Mouse (Mus musculus): ENCODE measurements around the gene Taf6l. TPM values are rescaled to one million over a fixed set of nuclear protein-coding genes. Genes with fewer than 3 reads are reported as not detected.
"Not testable (repeated sequence)": the region's sequence is repeated elsewhere in the genome, so short reads cannot be mapped to it uniquely, and the experiment has no call there.

The Taf6l gene
- polyA plus RNA-seq, 1 experiment from 2014 or later: 18.2 TPM

DNA sequence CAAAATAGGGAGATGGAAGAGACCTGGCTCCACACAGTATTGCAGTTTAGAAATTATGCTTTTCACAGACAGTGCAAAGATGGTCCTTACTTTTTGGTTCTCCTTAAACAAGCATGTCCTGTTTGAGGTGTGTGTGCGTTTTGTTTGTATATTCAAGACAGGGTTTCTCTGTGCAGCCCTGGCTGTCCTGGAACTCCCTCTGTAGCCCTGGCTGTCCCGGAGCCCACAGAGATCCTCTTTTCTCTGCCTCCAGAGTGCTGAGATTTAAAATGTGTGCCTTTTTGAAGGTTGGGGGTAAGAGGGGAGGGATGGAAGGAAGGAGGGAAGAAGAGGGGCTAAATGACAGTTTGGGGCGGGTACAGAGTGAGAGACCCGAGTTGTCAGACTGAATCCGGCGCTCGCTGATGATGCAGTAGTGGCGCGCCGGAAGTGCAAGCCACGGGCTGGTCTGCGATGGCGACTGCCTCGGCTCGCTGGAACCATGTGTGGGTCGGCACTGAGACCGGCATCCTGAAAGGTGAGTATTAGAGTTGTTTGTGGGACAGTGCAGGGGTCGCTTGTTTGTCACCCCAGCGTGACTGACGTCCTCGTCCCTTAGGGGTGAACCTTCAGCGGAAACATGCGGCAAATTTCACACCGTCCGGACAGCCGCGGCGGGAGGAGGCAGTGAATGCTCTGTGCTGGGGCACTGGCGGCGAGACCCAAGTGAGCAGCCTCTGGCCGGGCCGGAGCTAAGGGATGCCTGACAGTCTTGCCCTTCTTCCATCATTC is 50.6 kb downstream of the Taf6l start, which contains the start of gene Wdr74:
Gene Wdr74, plus strand, starts transcription at position 439 of the 771 bp plus-strand sequence.
- H3K9me3 ChIP-seq: no peaks in the 10 kb centered on the region
- 0 out of 2 replicates have a peak, but pooled peaks cover 4% of the 10 kb centered on the region for H3K27me3 ChIP-seq (replicated peaks)
- peak within 1 kb of the TSS; percentile 93 for H3K4me2 ChIP-seq
- peak within 1 kb of the TSS; percentile 92 for H3K9ac ChIP-seq
- WGBS: under 1% methylated on average over 32 of the region's 32 CpGs
- peaks cover 30% of the 10 kb centered on the region for H3K36me3 ChIP-seq
- peak; percentile 80 for ATAC-seq (ENCODE audit: extremely low read depth, insufficient number of reproducible peaks, low FRiP score, low TSS enrichment)
- H3K27ac ChIP-seq (replicated peaks): peak within 1 kb of the TSS; percentile 74
- peaks cover 13% of the 10 kb centered on the region for H3K4me1 ChIP-seq
- peak within 1 kb of the TSS; percentile 96 for H3K4me3 ChIP-seq

GRCm38 (mm10) chr19:8734334-8734733 is 51.9 kb downstream of the Taf6l start:
- Histone ChIP-seq H3K36me3 (peaks cover 18% of the 10 kb centered on the region), H3K9me3 (no peaks in the 10 kb centered on the region), H3K27ac (replicated peaks) (no peak overlapping the region), H3K4me1 (peaks cover 9% of the 10 kb centered on the region), H3K4me2 (no peak overlapping the region), H3K27me3 (replicated peaks) (0 out of 2 replicates have a peak, but pooled peaks cover 4% of the 10 kb centered on the region), H3K9ac (no peak overlapping the region), H3K4me3 (no peak overlapping the region)
- ATAC-seq (ENCODE audit: extremely low read depth, insufficient number of reproducible peaks, low FRiP score, low TSS enrichment): no peak
- 55% methylated on average over 3 of the region's 3 CpGs for WGBS

DNA sequence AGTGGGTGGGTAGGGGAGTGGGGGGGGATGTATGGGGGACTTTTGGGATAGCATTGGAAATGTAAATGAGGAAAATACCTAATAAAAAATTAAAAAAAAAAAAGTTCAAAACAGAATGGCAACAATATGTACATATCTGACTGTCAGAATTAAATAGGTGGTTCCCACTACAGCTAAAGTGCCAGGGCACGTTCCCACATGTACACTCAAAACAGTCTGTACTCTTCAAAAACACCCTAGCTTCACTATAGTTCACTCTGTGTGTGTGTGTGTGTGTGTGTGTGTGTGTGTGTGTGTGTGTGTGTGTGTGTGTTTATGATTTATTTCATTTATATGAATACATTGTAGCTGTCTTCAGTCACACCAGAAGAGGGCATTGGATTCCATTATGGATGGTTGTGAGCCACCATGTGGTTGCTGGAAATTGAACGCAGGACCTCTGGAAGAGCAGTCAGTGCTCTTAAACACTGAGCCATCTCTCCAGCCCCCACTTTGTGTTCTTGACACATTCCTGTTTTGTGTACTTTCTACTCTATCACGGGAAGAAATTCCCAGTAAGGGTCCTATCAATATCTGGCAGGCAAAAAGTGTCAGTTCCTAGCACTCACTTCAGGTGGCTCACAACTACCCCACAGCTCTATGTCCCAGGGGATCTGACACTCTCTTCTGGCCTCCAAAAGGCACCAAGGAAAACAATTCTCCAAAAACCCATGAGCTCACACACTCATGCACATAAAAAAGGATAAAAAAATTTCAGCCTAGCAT is 57.7 kb downstream of the Taf6l start:
- WGBS: 53% methylated on average over 3 of the region's 3 CpGs
- H3K9me3 ChIP-seq; H3K4me3 ChIP-seq; H3K27me3 ChIP-seq (replicated peaks); H3K4me2 ChIP-seq; H3K9ac ChIP-seq; ATAC-seq (ENCODE audit: extremely low read depth, insufficient number of reproducible peaks, low FRiP score, low TSS enrichment); H3K27ac ChIP-seq (replicated peaks): not testable (repeated sequence)
- H3K4me1 ChIP-seq: peaks cover 27% of the 10 kb centered on the region
- H3K36me3 ChIP-seq: peaks cover 33% of the 10 kb centered on the region

GRCm38 (mm10) chr19:8727495-8728114 is 58.6 kb downstream of the Taf6l start:
- Histone ChIP-seq H3K4me1 (peaks cover 27% of the 10 kb centered on the region), H3K9ac (no peak overlapping the region), H3K27me3 (replicated peaks) (no peaks in the 10 kb centered on the region), H3K9me3 (no peaks in the 10 kb centered on the region), H3K4me3 (no peak overlapping the region), H3K27ac (replicated peaks) (no peak overlapping the region), H3K36me3 (peaks cover 33% of the 10 kb centered on the region), H3K4me2 (no peak overlapping the region)
- 24% methylated on average over 5 of the region's 5 CpGs for WGBS
- no peak for ATAC-seq (ENCODE audit: extremely low read depth, insufficient number of reproducible peaks, low FRiP score, low TSS enrichment)

DNA sequence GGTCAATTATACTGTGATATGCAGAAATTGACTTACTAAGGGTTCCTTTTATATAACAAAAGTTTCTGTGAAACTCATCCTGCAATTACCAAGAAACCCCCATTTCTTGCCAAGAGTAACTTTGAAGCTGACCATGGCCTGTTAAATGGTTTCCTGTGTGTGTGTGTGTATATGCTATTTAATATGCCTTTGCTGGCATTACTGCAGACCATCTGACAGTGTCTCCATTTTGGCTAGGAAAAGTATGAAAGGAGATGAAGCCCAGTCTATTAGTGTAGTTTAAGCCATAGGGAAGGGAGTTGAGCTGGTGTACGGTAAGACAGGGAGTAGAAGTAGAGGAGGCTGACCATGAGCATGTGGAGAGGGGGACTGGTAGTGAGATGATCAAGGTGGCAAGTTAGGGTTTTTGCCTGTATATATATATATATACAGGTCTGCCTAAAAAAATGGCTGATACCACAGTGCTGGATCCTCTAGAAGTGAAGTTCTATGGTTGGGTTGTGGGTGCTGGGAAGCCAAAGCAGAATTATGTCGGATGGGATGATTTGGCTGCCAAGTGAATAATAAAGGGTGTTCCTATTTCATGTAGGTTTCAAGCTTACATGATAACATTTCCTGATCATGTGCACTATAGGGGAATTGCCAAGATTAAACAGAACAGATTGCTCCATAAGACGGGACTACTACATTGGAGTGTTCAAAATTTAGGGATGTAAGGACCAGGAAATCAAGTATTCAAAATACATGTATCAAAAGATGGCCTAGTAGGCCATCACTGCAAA is 59.4 kb downstream of the Taf6l start:
- Histone ChIP-seq H3K27ac (replicated peaks) (no peak overlapping the region), H3K4me1 (peaks cover 33% of the 10 kb centered on the region), H3K9me3 (no peaks in the 10 kb centered on the region), H3K4me2 (no peak overlapping the region), H3K9ac (no peak overlapping the region), H3K4me3 (no peak overlapping the region), H3K36me3 (peaks cover 33% of the 10 kb centered on the region), H3K27me3 (replicated peaks) (no peaks in the 10 kb centered on the region)
- ATAC-seq (ENCODE audit: extremely low read depth, insufficient number of reproducible peaks, low FRiP score, low TSS enrichment): no peak
- WGBS: 26% methylated on average over 3 of the region's 3 CpGs

GRCm38 (mm10) chr19:8725081-8725613 is 61.1 kb downstream of the Taf6l start:
- peaks cover 33% of the 10 kb centered on the region for H3K36me3 ChIP-seq
- H3K4me2 ChIP-seq: peak overlapping the region; percentile 91
- WGBS: 59% methylated on average over 4 of the region's 4 CpGs
- peak overlapping the region; percentile 93 for H3K4me3 ChIP-seq
- peaks cover 39% of the 10 kb centered on the region for H3K4me1 ChIP-seq
- no peaks in the 10 kb centered on the region for H3K9me3 ChIP-seq
- peak overlapping the region; percentile 95 for H3K27ac ChIP-seq (replicated peaks)
- peak overlapping the region; percentile 99 for H3K9ac ChIP-seq
- no peaks in the 10 kb centered on the region for H3K27me3 ChIP-seq (replicated peaks)
- no peak for ATAC-seq (ENCODE audit: extremely low read depth, insufficient number of reproducible peaks, low FRiP score, low TSS enrichment)

Small RNA genes lying within 50 kb of the gene (microRNA-seq; reads per million reads assigned to microRNA genes)
- gene Mir6992: not detected

Other genes with a start within 250 kb of the Taf6l start
- 0.04 and 0.06 TPM in 2 replicates for gene Slc22a8, start 195.2 kb downstream of the Taf6l start, polyA plus RNA-seq (2015; fragmentation: Nextera tagmentation; extraction: Ambion mirVana)
- gene Slc22a6, start 168.4 kb downstream of the Taf6l start, polyA plus RNA-seq (2015; fragmentation: Nextera tagmentation; extraction: Ambion mirVana): not detected in 2 replicates
- 0.04 TPM in 1 of 2 replicates, not detected in the other for gene Chrm1, start 122.6 kb downstream of the Taf6l start, polyA plus RNA-seq (2015; fragmentation: Nextera tagmentation; extraction: Ambion mirVana)
- 72.8 and 74.8 TPM in 2 replicates for gene Slc3a2, start 63.0 kb downstream of the Taf6l start, polyA plus RNA-seq (2015; fragmentation: Nextera tagmentation; extraction: Ambion mirVana)
- gene Wdr74, start 50.6 kb downstream of the Taf6l start, polyA plus RNA-seq (2015; fragmentation: Nextera tagmentation; extraction: Ambion mirVana): 54.1 and 60.0 TPM in 2 replicates
- gene 1700092M07Rik, start 45.7 kb downstream of the Taf6l start, polyA plus RNA-seq (2015; fragmentation: Nextera tagmentation; extraction: Ambion mirVana): 1.3 and 1.4 TPM in 2 replicates
- gene Stx5a, start 45.0 kb downstream of the Taf6l start, polyA plus RNA-seq (2015; fragmentation: Nextera tagmentation; extraction: Ambion mirVana): 81.1 and 87.5 TPM in 2 replicates
- 123 and 124 TPM in 2 replicates for gene Nxf1, start 29.3 kb downstream of the Taf6l start, polyA plus RNA-seq (2015; fragmentation: Nextera tagmentation; extraction: Ambion mirVana)
- gene Tmem223, start 15.4 kb downstream of the Taf6l start, polyA plus RNA-seq (2015; fragmentation: Nextera tagmentation; extraction: Ambion mirVana): 154 and 167 TPM in 2 replicates
- gene Tmem179b, start 11.9 kb downstream of the Taf6l start, polyA plus RNA-seq (2015; fragmentation: Nextera tagmentation; extraction: Ambion mirVana): 54.5 and 60.7 TPM in 2 replicates
- 129 and 143 TPM in 2 replicates for gene Polr2g, start 12.2 kb upstream of the Taf6l start, polyA plus RNA-seq (2015; fragmentation: Nextera tagmentation; extraction: Ambion mirVana)
- gene Zbtb3, start 16.1 kb upstream of the Taf6l start, polyA plus RNA-seq (2015; fragmentation: Nextera tagmentation; extraction: Ambion mirVana): 3.7 and 3.9 TPM in 2 replicates
- gene Ttc9c, start 32.9 kb upstream of the Taf6l start, polyA plus RNA-seq (2015; fragmentation: Nextera tagmentation; extraction: Ambion mirVana): 32.9 and 38.9 TPM in 2 replicates
- gene Hnrnpul2, start 33.6 kb upstream of the Taf6l start, polyA plus RNA-seq (2015; fragmentation: Nextera tagmentation; extraction: Ambion mirVana): 2.9 TPM in 2 replicates
- gene AC129217.1, start 43.4 kb upstream of the Taf6l start, polyA plus RNA-seq (2015; fragmentation: Nextera tagmentation; extraction: Ambion mirVana): not detected in 2 replicates
- gene Bscl2, start 51.0 kb upstream of the Taf6l start, polyA plus RNA-seq (2015; fragmentation: Nextera tagmentation; extraction: Ambion mirVana): 44.6 and 45.3 TPM in 2 replicates
- 2.2 TPM in 2 replicates for gene Gng3, start 52.8 kb upstream of the Taf6l start, polyA plus RNA-seq (2015; fragmentation: Nextera tagmentation; extraction: Ambion mirVana)
- gene Lrrn4cl, start 64.4 kb upstream of the Taf6l start, polyA plus RNA-seq (2015; fragmentation: Nextera tagmentation; extraction: Ambion mirVana): 0.79 and 0.88 TPM in 2 replicates
- 112 and 139 TPM in 2 replicates for gene Ubxn1, start 85.1 kb upstream of the Taf6l start, polyA plus RNA-seq (2015; fragmentation: Nextera tagmentation; extraction: Ambion mirVana)
- 56.6 and 62.6 TPM in 2 replicates for gene Uqcc3, start 94.5 kb upstream of the Taf6l start, polyA plus RNA-seq (2015; fragmentation: Nextera tagmentation; extraction: Ambion mirVana)
- gene Lbhd1, start 97.3 kb upstream of the Taf6l start, polyA plus RNA-seq (2015; fragmentation: Nextera tagmentation; extraction: Ambion mirVana): 48.2 and 49.5 TPM in 2 replicates
- gene Gm49403, start 97.5 kb upstream of the Taf6l start, polyA plus RNA-seq (2015; fragmentation: Nextera tagmentation; extraction: Ambion mirVana): not detected in 2 replicates
- 61.9 and 71.3 TPM in 2 replicates for gene 1810009A15Rik, start 102.4 kb upstream of the Taf6l start, polyA plus RNA-seq (2015; fragmentation: Nextera tagmentation; extraction: Ambion mirVana)
- not detected in 2 replicates for gene Gm49416, start 102.5 kb upstream of the Taf6l start, polyA plus RNA-seq (2015; fragmentation: Nextera tagmentation; extraction: Ambion mirVana)
- 23.9 and 25.5 TPM in 2 replicates for gene Ints5, start 106.6 kb upstream of the Taf6l start, polyA plus RNA-seq (2015; fragmentation: Nextera tagmentation; extraction: Ambion mirVana)
- 63.5 and 63.8 TPM in 2 replicates for gene Ganab, start 111.7 kb upstream of the Taf6l start, polyA plus RNA-seq (2015; fragmentation: Nextera tagmentation; extraction: Ambion mirVana)
- gene B3gat3, start 134.0 kb upstream of the Taf6l start, polyA plus RNA-seq (2015; fragmentation: Nextera tagmentation; extraction: Ambion mirVana): 40.6 and 41.4 TPM in 2 replicates
- gene Rom1, start 142.9 kb upstream of the Taf6l start, polyA plus RNA-seq (2015; fragmentation: Nextera tagmentation; extraction: Ambion mirVana): 2.4 and 2.7 TPM in 2 replicates
- gene Eml3, start 143.1 kb upstream of the Taf6l start, polyA plus RNA-seq (2015; fragmentation: Nextera tagmentation; extraction: Ambion mirVana): 14.4 and 14.9 TPM in 2 replicates
- gene Mta2, start 155.5 kb upstream of the Taf6l start, polyA plus RNA-seq (2015; fragmentation: Nextera tagmentation; extraction: Ambion mirVana): 83.6 and 88.0 TPM in 2 replicates
- gene Tut1, start 167.4 kb upstream of the Taf6l start, polyA plus RNA-seq (2015; fragmentation: Nextera tagmentation; extraction: Ambion mirVana): 16.3 and 17.1 TPM in 2 replicates
- gene Eef1g, start 180.6 kb upstream of the Taf6l start, polyA plus RNA-seq (2015; fragmentation: Nextera tagmentation; extraction: Ambion mirVana): 251 and 281 TPM in 2 replicates
- 22.8 TPM in 2 replicates for gene Ahnak, start 202.9 kb upstream of the Taf6l start, polyA plus RNA-seq (2015; fragmentation: Nextera tagmentation; extraction: Ambion mirVana)

All from heart, embryonic 13.5 days (tissue).